Mouse (Mus musculus) heart, postnatal 0 days (tissue): ENCODE results near the gene Arhgef25.

Source experiments
- CTCF ChIP-seq: IDR thresholded peaks from 2 replicates; pipeline ENCODE4 v1.5.1; 2016; ENCODE audit warnings: antibody characterized with exemption, control low read depth, low read depth
- EP300 ChIP-seq: IDR thresholded peaks from 2 replicates; pipeline ENCODE4 v1.6.1; 2016; ENCODE audit warnings: antibody characterized with exemption, low read depth

- TF ChIP-seq CTCF (no peak), EP300 (no peak)
These were observed 4.8 kb upstream of the Arhgef25 start for GRCm38 (mm10) chr10:127194428-127195327.
